Mouse (Mus musculus) neutrophil, adult 5-6 weeks (primary cell): ENCODE measurements around the gene Vmn2r79. TPM values are rescaled to one million over a fixed set of nuclear protein-coding genes. Genes with fewer than 3 reads are reported as not detected.
"Not testable (repeated sequence)": the region's sequence is repeated elsewhere in the genome, so short reads cannot be mapped to it uniquely, and the experiment has no call there.

Experiments
- ATAC-seq: fragments of 151-379, 151-347 bp; 2 replicates; pipeline ENCODE4 v1.8.0; 2017; ENCODE audit warnings: mild to moderate bottlenecking, moderate TSS enrichment; ENCODE audit not compliant: insufficient number of reproducible peaks, poor library complexity, low FRiP score, severe bottlenecking; ENCODE audit errors: extremely low read depth
- total RNA-seq: library from RNA; stranded (forward); fragments of 200-1000 nt; gene quantifications from 2 replicates; pipeline ENCODE4 v1.2.3, GENCODE M21; 2017

Gene Vmn2r79
- under 0.01 TPM in 1 of 2 replicates, not detected in the other for total RNA-seq

DNA sequence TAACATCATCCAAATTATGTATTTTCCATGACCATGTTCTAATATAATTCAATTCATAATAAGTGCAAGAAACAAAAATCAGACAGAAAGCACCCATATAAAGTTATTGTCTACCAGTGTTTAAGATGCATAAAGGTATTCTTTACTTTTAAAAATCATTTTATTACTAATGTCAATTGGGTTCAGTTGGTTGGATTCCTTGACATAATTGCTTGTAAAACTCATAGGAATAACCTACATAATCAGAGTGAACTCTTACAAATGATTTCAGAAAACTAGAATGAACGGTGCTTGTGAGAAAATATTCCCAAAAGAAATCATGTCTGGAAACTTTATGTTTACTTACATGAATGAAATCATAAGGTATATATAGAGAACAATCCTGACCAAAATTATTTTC lies at the start of gene Vmn2r79:
TSS of gene Vmn2r79 (plus strand) at position 301 of the 400 bp plus-strand sequence.
- ATAC-seq, result not testable (repeated sequence)

DNA sequence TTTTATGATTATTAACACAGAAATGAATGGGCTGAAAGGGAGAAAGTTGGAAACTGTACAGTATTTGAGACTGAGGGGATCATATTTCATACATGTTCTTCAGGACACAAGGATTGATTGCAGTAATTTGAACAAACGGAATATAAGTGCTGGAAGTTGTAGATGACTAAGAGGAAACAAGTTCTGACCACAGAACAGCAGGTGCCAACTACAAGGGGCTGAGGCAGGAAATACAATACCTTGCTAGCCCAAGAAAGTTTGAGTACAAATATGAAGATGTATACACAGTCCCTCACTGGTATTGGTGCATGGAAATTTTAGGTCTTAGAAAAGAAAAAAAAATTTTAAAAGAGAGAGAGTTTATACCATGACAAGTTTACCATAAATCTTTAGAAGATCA lies 1.2 kb upstream of the Vmn2r79 start:
- ATAC-seq, result no peak

DNA sequence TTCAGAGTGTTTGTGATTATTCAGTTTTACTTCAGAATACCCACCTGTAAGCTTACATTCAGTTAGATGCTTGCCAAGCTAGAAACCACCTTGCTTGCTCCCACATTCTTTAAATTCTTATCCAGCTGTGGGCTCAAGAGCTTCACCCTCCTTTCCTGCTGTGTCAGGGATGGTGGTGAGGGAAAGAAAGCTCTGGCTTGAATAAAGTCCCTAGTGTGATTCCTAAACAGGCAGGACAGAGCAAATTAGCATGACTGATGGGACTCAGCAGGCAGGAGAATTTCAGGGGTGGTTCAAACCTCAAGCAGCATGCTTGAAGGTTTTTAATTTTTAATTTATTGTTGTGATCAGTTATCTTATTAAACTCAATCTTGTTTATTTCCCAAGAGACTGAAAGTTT lies 30.6 kb downstream of the Vmn2r79 start:
- ATAC-seq, result not testable (repeated sequence)

DNA sequence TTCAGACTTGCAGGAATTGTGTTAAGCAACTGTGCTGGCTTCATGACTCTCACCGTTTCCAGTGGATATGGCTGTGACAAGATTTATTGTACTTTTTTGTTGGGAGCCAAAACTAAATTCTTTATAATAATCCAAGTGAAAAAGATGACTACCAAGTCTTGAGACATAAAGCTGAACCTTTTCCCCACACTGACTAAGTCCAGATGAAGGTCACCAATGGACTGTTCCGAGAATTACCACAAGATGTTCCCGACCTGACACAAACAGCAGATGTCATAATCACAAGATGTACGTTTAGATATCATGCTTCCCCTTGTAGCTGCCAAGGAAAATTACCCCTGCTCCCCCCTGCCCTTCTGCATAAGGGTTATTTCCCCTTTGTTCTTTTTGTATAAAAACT lies 67.7 kb downstream of the Vmn2r79 start:
- no peak for ATAC-seq

Other genes starting within 250 kb of the Vmn2r79 start
- not detected in 2 replicates for gene Folh1, start 220.2 kb upstream of the Vmn2r79 start, total RNA-seq
- gene Vmn2r77, start 201.1 kb upstream of the Vmn2r79 start, total RNA-seq, result not detected in 2 replicates
- gene Vmn2r78, start 81.0 kb upstream of the Vmn2r79 start, total RNA-seq, result 0.25 TPM in 1 of 2 replicates, not detected in the other
- gene Nox4, start 250.0 kb downstream of the Vmn2r79 start, total RNA-seq, result not detected in 2 replicates